Mouse (Mus musculus) kidney, postnatal 10 days (tissue): ENCODE data around the gene Mtch2.
"Not testable (repeated sequence)": the region's sequence is repeated elsewhere in the genome, so short reads cannot be mapped to it uniquely, and the experiment has no call there.

Experiments
- DNase-seq: peaks from one replicate; pipeline ENCODE4 v3.0.0; 2021; ENCODE audit warnings: mixed read lengths

Gene Mtch2

DNA sequence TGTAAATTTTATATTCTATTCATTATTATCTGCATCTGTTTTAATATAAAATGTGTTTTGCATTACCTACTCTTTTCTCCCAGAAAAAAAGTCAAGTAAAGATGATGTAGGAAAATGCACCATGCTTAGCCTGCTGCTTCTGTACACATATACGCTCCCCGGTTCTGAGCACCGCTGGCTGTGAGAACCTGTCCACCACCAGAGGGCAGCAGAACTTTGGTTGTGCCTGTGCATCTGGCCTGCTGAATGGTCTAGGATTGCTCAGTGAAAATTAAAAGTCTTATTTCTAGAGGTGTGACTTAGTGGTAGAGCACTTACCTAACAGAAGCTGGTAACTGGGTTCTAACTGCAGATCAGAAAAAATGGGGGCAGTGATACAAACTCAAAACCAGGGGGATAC is 19.6 kb downstream of the Mtch2 start:
- peak; percentile 92 for DNase-seq

DNA sequence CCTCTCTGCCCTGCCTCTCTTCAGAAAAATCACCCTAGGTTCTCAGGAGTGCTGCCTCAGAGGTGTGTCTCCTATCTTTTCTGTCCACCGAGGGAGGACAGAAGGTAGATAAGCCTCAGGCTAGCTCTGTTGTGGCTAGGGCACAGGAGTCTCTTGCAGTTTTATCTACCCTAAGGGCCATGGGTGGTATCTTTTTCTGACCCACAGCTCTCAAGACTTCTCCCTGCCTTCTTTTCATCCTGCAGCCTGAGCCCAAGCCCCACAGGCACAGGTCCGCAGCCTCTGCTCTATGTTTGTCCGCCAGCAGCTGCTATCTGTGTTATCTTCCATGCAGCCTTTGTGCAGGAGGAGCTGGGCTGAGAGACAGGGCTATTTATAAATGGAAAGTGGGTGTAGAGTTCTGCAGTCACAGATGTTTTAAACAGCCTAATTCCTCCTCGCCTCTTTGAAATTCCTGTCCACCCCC is 23.2 kb downstream of the Mtch2 start:
- no peak for DNase-seq

DNA sequence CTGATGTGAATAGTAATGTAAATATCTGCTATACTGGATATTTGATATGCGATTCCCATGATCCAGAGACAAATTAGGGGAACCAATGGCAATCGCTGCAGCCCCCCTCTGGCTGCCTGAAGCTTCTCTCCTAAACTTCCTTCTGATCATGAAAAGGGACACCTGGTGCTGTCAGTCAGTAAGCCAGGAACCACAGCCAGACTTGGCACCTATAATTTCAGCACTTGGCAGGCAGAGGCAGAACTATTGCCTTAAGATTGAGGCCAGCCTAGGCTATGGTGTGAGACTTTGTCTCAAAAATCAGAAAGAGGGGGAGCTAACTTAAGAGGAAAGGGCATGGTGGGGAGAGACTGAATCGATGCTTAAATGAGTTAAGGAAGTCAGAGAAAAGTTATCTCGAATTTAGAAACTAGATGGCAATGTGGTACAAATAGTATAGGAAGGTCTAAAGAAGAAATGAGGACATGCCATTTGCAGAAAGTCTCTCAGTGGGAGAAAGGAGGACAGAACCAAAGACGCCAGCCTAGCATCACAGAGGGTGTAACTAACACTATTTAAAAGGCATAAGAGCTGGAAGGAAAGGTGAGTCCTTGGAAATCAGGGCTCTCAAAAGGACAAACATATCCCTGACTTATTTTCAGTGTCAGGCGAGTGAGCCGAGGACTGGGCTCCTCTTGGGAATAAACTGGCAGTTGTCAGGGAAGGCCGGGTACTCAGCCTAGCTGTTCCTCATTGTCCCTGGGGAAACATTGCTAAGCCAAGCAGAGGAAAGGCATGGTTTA is 24.4 kb downstream of the Mtch2 start:
- DNase-seq, result no peak

DNA sequence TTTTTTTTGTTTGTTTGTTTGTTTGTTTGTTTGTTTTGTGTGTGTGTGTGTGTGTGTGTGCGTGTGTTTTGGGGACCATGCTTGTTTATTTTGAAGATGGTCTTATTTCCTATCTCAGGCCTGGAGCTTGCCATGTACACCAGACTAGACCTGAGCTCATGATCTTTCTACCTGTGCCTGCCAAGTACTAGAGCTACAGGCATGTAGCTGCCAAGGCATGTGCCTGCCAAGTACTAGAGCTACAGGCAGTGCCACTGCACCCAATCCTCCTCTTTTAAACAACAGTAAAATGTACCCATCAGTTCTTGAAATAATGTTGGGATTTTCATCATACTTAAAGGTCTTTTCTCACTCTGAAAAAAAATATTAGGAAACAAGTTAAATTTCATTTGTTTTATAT is 27.1 kb downstream of the Mtch2 start:
- no peak for DNase-seq

DNA sequence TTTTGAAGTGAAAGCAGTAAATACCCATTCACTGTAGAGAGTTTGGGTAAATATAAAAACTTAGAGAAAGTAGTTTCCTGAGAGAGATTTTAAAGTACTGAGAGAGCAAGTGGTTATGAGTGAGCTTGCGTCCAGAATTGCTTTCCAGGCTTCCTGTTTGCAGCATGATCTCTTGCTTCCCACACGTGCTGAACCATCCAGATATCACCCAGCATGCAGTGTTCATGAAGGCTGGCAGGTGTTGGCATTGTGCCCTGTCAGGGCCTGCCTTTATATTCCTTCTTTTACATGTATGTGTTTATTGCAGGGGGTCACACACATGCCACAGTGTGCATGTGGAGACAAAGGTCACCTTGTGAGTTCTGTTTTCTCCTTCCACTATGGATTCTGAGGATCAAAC is 28.3 kb downstream of the Mtch2 start:
- no peak for DNase-seq

DNA sequence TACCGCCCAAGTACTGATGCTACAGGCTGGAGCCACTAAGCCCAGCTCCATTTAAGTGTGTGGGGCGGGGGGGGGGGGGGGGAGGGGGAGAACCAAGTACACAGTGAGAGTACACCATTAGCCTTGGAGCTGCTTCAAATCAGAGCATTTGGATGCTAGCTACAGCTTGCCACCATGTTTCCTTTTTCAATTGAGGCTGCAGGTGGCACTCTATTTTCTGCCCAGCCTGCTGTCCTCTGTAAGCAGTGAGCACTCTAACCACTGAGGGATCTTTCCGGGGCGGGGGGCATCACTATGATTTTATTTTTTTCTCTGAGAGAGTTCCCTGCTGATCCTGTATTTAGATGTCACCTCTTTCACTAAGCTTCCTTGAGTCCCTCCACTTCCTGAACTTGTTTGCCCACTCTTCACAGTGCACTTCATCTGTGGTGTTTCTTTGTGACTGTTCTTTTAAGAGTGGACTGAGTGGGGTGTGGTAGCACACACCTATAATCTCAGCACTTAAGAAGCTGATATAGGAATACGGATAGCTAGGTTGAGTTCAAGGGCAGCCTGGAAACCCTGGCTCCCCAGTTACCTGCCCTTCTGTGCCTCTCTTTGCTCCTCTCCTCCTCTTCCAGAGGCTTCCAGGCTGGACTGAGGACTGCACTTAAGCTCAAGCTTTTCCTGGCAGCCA is 30.8 kb downstream of the Mtch2 start:
- no peak for DNase-seq

DNA sequence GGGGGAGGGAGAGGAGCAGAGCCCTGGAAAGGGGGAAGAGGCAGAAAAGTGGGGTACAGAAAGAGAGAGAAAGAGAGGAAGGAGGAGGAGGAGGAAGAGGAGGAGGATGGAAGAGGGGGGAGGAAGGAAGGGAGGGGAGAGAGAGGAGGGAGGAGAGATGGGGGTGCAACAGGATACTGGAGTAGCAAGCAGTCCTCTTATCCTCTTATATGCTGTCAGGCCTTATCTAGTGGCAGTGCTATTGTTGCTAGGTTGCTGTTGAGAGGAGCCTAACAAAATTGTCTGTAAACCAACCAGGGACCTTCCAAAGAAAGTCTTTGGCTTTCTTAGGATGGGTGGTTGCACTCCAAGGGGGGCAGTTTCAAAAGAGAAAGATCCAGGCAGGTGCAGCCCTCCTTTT is 32.5 kb downstream of the Mtch2 start:
- DNase-seq, result no peak

DNA sequence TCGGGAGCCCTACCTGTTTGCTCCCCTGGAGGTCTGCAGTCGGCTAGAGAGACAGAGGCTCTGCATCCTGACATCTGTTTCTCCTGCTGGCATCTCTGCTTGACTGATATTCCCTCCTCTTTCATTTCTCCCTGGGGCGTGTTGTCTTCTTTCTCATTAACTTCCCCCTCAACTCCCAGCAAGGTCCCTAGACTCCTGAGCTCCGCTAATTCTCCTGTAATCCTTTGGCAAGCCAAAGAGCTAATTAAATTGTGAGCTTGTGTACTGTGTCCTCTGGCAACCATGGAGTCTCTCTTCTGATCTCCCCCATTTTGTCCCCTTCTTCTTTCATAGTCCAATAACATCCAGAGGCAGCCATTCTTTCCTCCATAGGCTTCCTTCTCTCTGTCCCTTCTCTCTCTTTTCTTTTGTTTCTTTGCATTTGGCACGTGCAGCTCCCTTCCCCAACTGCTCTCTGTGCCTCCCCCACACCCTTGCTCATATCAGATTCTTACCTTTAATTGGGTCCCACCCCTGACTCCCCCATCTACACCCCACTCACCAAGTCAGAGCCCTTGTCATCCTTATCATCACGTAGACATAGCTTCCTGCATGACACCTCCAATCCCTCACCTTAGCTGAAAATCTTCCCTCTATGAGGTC is 33.3 kb downstream of the Mtch2 start:
- no peak for DNase-seq

DNA sequence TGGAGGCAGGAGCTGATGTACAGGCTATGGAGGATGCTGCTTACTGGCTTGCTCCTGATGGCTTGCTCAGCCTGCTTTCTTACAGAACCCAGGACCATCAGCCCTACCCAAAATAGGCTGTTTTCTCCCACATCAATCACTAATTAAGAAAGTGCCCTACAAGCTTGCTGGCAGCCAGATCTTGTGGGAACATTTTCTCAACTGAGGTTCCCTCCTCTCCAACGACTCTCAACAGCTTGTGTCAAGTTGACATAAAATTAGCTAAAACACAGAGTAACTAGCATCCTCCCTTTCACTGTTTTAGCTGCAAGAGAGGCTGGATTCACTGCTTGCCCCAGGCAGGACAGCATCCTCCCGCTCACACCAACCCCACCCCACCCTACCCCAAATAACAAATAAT is 34.9 kb downstream of the Mtch2 start:
- DNase-seq, result no peak

DNA sequence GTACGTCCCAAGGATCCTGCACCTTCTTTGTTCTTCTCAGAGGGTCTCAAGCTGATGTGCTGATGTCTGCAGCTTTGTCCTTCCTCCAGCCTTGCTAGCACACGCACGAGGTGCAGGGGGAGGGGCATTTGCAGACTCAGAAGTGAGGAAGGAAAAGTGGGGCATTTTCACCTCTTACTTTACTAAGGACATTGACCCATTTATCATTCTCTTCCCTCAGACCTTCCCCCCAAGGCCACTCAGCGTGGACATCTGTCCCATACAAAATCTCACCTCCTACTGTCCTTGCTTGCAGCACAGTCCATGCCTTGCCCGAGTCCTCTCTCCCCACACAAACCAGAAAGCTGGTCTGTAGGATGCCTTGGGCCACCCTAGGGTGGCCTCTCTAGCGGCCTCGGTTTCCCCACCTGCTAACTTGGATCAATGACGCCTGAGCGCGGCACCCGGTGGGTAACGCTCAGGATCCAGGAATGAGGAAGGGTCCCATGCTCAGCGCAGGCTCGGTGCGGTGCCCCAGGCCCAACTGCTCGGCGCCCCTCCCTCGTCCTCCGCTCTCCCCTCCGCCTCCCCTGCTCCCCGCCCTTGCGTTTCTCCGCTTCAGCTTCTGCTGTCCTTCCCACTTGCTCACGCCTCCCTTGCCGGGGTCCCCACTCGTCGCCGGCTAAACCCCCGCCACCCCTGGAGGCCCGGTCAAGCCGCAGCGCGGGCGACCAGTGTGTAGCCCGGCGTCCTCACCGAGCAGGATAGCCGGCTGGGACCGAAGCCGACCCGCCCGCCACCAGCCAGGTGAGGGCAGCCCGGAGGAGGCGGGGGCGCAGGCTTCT is 38.5 kb downstream of the Mtch2 start, which contains the start of gene C1qtnf4:
Gene C1qtnf4, plus strand, starts transcription at position 643 of the 824 bp plus-strand sequence.
- peak; percentile 47 for DNase-seq

DNA sequence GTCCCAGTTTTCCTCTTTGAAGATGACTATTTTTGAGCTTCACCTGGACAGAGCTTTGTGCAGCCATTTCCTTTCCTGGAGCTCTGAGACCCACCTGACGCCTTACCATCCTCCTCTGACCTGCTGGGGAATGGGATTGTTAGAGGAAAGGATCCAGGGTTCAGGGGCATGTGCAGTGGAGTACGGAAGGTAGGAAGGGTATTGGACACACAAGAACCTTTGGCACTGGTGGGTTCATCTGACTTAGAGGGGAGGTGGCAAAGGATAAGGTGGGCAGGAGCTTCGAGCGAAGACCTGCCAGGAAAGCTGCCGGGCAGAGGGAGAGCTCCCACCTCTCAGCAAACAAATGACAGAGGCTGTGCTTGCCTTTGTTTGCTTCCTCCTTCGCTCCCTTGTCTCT is 39.5 kb downstream of the Mtch2 start:
- DNase-seq, result no peak

DNA sequence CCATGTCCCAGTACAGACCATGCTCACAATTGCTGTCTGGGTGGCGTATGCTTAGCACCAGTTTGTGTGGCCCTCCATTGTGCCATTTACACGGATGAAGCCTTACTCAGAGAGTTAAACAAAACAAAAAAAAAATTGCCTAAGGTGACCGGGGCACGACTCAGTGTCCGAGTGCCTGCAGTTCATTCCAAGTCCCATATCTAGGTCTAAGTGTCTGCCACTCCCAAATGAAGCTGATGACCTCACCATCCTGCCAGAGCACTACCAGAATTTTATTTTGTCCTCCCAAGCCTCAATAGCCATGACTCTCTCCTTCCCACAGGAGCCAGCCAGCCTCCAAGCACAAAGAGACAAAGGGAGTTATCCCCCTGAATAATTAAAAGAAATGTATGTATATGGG is 40.7 kb downstream of the Mtch2 start:
- no peak for DNase-seq

DNA sequence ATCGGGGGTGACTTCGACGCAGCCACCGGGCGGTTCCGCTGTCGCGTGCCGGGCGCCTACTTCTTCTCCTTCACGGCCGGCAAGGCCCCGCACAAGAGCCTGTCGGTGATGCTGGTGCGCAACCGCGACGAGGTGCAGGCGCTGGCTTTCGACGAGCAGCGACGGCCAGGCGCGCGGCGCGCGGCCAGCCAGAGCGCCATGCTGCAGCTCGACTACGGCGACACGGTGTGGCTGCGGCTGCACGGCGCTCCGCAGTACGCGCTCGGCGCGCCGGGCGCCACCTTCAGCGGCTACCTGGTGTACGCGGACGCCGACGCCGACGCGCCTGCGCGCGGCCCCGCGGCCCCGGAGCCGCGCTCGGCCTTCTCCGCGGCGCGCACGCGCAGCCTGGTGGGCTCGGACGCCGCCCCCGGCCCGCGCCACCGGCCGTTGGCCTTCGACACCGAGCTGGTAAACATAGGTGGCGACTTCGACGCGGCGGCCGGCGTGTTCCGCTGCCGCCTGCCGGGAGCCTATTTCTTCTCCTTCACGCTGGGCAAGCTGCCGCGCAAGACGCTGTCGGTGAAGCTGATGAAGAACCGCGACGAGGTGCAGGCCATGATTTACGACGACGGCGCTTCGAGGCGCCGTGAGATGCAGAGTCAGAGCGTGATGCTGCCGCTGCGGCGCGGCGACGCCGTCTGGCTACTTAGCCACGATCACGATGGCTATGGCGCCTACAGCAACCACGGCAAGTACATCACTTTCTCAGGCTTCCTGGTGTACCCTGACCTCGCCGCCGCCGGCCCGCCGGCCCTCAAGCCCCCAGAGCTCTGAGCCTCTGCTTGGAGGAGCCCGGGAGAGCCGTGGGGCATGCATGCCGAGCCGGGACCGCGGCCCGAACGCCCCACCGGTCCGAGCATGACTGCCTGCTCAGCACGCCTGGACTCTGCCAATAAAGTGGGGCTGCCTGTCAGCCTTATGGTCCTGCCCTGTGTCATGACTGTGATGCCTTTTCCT is 42.9 kb downstream of the Mtch2 start:
- peak; percentile 66 for DNase-seq

DNA sequence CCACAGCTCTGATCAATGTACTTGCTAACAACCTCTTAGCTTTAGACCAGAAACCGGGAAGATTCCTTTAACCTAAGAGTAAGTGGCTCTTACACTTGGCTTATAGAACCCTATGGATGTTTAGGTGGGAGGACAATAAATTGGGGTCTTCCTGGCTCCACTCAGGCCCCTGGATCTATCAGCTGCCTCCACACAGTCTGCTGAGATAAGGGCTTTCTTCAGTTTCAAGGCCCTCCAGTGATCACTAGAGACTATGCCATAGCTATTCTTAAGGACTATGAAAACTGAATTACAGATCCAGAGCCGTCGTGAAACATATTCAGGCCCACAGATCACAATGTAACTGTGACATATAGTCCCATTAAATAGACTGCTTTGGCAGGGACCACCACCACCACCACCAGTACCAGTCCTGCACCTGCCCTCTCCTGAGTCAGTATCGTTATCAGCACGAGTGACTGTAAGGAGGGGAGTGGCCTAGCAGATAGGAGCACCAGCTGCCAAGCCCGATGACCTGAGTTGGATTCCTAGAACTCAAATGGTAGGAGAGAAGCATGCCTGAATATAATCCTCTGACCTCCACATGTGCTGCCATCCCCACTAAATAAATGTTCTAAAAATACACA is 46.8 kb downstream of the Mtch2 start:
- DNase-seq, result no peak

DNA sequence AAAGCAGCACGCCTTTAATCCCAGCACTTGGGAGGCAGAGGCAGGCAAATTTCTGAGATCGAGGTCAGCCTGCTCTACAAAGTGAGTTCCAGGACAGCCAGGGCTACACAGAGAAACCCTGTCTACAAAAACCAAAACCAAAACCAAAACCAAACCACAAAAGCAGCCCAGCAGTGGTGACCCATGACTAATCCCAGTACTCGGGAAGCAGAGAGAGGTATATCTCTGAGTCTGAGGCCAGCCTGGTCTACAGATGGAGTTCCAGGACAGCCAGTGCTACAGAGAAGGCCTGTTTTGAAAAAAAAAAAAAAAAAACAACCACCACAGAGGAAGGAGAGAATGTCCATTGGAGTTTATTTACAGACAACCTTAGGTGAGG is 47.3 kb downstream of the Mtch2 start:
- not testable (repeated sequence) for DNase-seq

DNA sequence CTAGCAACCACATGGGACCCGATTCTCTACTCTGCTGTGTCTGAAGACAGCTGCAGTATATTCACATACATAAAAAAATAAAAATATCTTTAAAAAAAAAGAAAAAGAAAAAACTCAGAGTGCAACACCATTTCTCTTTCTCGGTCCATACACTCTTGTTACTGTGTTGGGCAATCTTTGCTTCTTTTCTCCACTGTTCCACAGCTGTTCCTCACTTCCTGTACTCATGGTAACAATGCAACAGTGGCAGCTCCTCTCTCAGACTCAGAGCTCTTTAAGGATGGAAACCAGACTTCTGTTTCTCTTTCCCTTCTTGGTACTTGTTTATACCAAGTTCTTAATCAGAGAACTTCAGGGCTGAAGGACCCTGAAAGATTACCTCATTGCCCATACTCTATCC is 56.4 kb downstream of the Mtch2 start:
- DNase-seq, result no peak

DNA sequence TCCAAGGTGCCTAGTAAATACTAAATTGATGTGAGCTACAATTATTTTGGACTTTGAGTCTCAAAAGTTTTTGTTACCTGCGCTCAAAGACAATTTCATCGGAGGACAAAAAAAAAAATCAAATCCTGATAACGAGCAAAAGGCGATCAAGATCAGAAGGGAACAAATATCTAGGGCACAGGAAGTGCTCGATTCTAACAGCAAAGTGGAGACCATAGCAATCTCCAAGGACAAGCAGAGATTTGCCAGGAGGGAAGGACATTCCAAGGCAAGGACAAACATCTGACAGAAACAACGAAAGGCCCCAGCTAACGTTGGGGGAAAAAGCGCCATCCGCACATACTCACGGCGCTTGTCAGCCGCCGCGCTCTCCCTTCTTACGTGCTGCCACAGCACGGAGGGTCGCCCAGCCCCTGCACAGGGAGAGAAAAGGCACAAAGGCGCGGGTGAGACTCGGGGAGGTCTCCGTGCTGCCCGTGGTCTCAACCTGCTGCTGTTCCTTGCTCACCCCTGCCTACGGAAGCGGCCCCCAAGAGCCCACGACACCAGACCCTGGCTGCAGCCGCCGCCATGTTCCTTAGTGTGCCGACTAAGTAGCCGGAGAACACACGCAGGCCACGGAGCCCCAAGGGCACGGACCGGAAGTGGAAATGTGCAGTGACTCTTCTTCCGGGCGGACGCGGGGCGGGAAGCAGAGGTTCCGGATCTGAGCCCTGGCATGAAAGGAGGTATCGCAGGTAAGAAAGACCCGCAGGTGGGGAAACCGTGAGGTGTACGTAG is 57.3 kb downstream of the Mtch2 start, which contains the start of the genes Kbtbd4 and Ndufs3:
Gene Kbtbd4, plus strand, starts transcription at position 665 of the 780 bp plus-strand sequence.
Gene Ndufs3, minus strand, starts transcription at position 752 of the 780 bp plus-strand sequence.
- DNase-seq, result peak; percentile 93

DNA sequence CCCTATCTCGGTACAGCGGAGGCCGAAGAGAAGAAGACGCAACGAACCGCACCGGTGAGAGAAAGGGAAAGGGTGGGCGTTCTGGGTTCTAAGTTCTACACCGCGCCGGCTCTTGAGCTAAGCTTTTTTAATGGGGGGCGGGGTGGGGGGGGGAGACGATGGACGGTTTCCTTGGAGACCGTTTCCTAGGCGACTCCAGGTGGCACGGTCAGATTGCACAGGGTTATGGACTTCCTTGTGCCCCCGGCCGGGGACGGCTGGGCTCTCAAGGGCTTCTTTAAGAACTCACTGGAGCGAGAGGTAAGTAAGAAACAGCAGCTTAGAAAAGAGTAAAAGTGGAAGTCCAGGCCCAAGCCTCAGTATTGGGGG is 57.9 kb downstream of the Mtch2 start:
- DNase-seq, result peak; percentile 66

DNA sequence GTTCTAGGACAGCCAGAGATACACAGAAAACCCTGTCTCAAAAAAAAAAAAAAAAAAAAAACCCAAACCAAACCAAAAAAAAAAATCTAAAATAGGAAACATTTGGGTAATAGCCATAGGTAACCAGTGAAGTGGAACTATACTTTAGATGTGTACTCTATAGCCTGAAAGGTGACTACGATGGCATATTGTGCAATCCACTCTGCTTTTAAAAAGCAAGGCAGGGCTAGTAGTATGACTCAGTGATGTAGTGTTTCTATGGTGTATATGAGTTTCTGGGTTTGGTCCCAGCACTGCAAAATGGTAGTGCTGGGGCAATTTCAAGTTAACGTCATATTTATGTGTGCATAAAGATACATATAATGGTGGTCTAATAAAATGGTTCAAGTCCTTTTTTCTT is 59.8 kb downstream of the Mtch2 start:
- DNase-seq, result no peak

DNA sequence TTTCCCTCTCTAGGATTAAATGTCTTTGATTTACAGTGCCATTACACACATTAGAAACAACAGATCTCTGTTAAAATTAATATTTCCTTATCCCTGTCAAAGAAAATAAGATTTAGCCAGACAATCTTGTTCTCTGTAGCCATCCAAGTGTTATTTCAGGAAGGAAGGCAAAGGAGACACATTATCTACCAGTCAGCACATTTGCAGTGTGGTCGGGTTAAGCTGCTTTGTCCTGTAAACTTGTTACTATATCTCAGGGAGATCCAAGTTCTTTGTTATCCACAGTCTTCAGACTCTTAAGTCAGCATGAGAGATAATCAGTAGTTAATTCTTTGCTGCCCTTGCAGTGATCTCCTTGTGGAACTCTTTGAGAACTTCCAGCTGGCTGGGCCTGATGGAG is 63.9 kb downstream of the Mtch2 start:
- no peak for DNase-seq
